Mouse (Mus musculus): ENCODE results near the gene Podnl1.

- no peak for TF ChIP-seq POLR2A (IDR thresholded peaks at IDR 0.05; ENCODE audit: insufficient read depth, low read depth, low read length)
- no peak for TF ChIP-seq CTCF (IDR thresholded peaks at IDR 0.05; ENCODE audit: insufficient read depth, low read depth, low read length)
Observed at GRCm38 (mm10) chr8:84084341-84085115, 41.3 kb upstream of the Podnl1 start.

All from olfactory bulb, adult 2 months (tissue).